Mouse (Mus musculus): Measurements from ENCODE around the gene Bscl2.
A peak's percentile ranks its signal among the peaks of the same experiment; 100 is the strongest.

Bscl2 gene

GRCm38 (mm10) chr19:8837251-8837791, at the start of gene Bscl2:
Gene Bscl2, plus strand, starts transcription at chr19:8837467.
- DNase-seq, result peak; percentile 91

- DNase-seq, result no peak
Measured at GRCm38 (mm10) chr19:8788521-8788920, 48.7 kb upstream of the Bscl2 start.

GRCm38 (mm10) chr19:8789171-8789570, 48.1 kb upstream of the Bscl2 start:
- no peak for DNase-seq

- DNase-seq, result no peak
Measured at GRCm38 (mm10) chr19:8790171-8790570, 47.1 kb upstream of the Bscl2 start.

GRCm38 (mm10) chr19:8798264-8798946, 38.9 kb upstream of the Bscl2 start, which contains the start of gene Polr2g:
Gene Polr2g, minus strand, starts transcription at chr19:8798577.
- DNase-seq, result peak; percentile 90

GRCm38 (mm10) chr19:8798947-8799315, 38.3 kb upstream of the Bscl2 start:
- DNase-seq, result no peak

- peak; percentile 93 for DNase-seq
Measured at GRCm38 (mm10) chr19:8802130-8802821, 35.0 kb upstream of the Bscl2 start, which contains the start of gene Zbtb3. Gene Zbtb3, plus strand, starts transcription at chr19:8802555.

GRCm38 (mm10) chr19:8803204-8803780, 34.0 kb upstream of the Bscl2 start:
- DNase-seq, result no peak

- DNase-seq, result no peak
Measured at GRCm38 (mm10) chr19:8803879-8804660, 33.2 kb upstream of the Bscl2 start.

GRCm38 (mm10) chr19:8806810-8807209, 30.5 kb upstream of the Bscl2 start:
- DNase-seq, result no peak

- no peak for DNase-seq
Measured at GRCm38 (mm10) chr19:8815812-8816211, 21.5 kb upstream of the Bscl2 start.

- no peak for DNase-seq
Measured at GRCm38 (mm10) chr19:8817001-8817400, 20.3 kb upstream of the Bscl2 start.

- no peak for DNase-seq
Measured at GRCm38 (mm10) chr19:8818301-8818798, 18.9 kb upstream of the Bscl2 start.

GRCm38 (mm10) chr19:8818801-8819595, 18.3 kb upstream of the Bscl2 start, which contains the start of gene Ttc9c:
Gene Ttc9c, minus strand, starts transcription at chr19:8819333.
- peak; percentile 95 for DNase-seq

GRCm38 (mm10) chr19:8819596-8820423, 17.5 kb upstream of the Bscl2 start, which contains the start of gene Hnrnpul2:
Gene Hnrnpul2, plus strand, starts transcription at chr19:8820010.
- peak; percentile 97 for DNase-seq

GRCm38 (mm10) chr19:8820424-8820956, 16.8 kb upstream of the Bscl2 start:
- no peak for DNase-seq

GRCm38 (mm10) chr19:8821146-8821545, 16.1 kb upstream of the Bscl2 start:
- DNase-seq, result peak; percentile 44

GRCm38 (mm10) chr19:8822696-8823095, 14.6 kb upstream of the Bscl2 start:
- no peak for DNase-seq

- no peak for DNase-seq
Measured at GRCm38 (mm10) chr19:8829660-8830059, 7.6 kb upstream of the Bscl2 start, which contains the start of gene AC129217.1. Gene AC129217.1, plus strand, starts transcription at chr19:8829773.

GRCm38 (mm10) chr19:8830664-8831063, 6.6 kb upstream of the Bscl2 start:
- no peak for DNase-seq
